Mouse (Mus musculus): ENCODE results near the gene Syt11. TPM values are rescaled to one million over a fixed set of nuclear protein-coding genes. Genes with fewer than 3 reads are reported as not detected.

The Syt11 gene
- polyA plus RNA-seq, 1 experiment from 2014 or later = 200 TPM

Other genes with a start within 250 kb of the Syt11 start
- gene Mex3a, start 242.8 kb downstream of the Syt11 start, polyA plus RNA-seq (2016; fragmentation: Nextera tagmentation; extraction: Ambion mirVana) = 47.8 and 49.9 TPM in 2 replicates
- gene Rab25, start 226.9 kb downstream of the Syt11 start, polyA plus RNA-seq (2016; fragmentation: Nextera tagmentation; extraction: Ambion mirVana) = 0.21 and 0.47 TPM in 2 replicates
- 137 and 152 TPM in 2 replicates for gene Lamtor2, start 222.1 kb downstream of the Syt11 start, polyA plus RNA-seq (2016; fragmentation: Nextera tagmentation; extraction: Ambion mirVana)
- gene Ubqln4, start 221.4 kb downstream of the Syt11 start, polyA plus RNA-seq (2016; fragmentation: Nextera tagmentation; extraction: Ambion mirVana) = 64.7 and 71.2 TPM in 2 replicates
- gene Ssr2, start 199.3 kb downstream of the Syt11 start, polyA plus RNA-seq (2016; fragmentation: Nextera tagmentation; extraction: Ambion mirVana) = 132 and 137 TPM in 2 replicates
- gene Arhgef2, start 169.2 kb downstream of the Syt11 start, polyA plus RNA-seq (2016; fragmentation: Nextera tagmentation; extraction: Ambion mirVana) = 143 and 150 TPM in 2 replicates
- gene Rxfp4, start 122.0 kb downstream of the Syt11 start, polyA plus RNA-seq (2016; fragmentation: Nextera tagmentation; extraction: Ambion mirVana) = not detected in 2 replicates
- gene Khdc4, start 89.4 kb downstream of the Syt11 start, polyA plus RNA-seq (2016; fragmentation: Nextera tagmentation; extraction: Ambion mirVana) = 122 and 123 TPM in 2 replicates
- gene Rit1, start 58.3 kb downstream of the Syt11 start, polyA plus RNA-seq (2016; fragmentation: Nextera tagmentation; extraction: Ambion mirVana) = 43.6 and 44.7 TPM in 2 replicates
- 18.9 and 19.8 TPM in 2 replicates for gene Gon4l, start 60.1 kb upstream of the Syt11 start, polyA plus RNA-seq (2016; fragmentation: Nextera tagmentation; extraction: Ambion mirVana)
- gene Msto1, start 138.8 kb upstream of the Syt11 start, polyA plus RNA-seq (2016; fragmentation: Nextera tagmentation; extraction: Ambion mirVana) = 44.3 and 46.1 TPM in 2 replicates
- gene Ash1l, start 175.5 kb upstream of the Syt11 start, polyA plus RNA-seq (2016; fragmentation: Nextera tagmentation; extraction: Ambion mirVana) = 22.5 and 23.7 TPM in 2 replicates
- 124 and 137 TPM in 2 replicates for gene Dap3, start 176.0 kb upstream of the Syt11 start, polyA plus RNA-seq (2016; fragmentation: Nextera tagmentation; extraction: Ambion mirVana)